Mouse (Mus musculus) left cerebral cortex, postnatal 36 days (tissue): Measurements from ENCODE around the gene Gm45062. TPM values are rescaled to one million over a fixed set of nuclear protein-coding genes. Genes with fewer than 3 reads are reported as not detected.
A peak's percentile ranks its signal among the peaks of the same experiment; 100 is the strongest.

Source experiments
- DNase-seq, 2 experiments: peaks; one replicate each; pipeline ENCODE4 v3.0.0; 2021 to 2022; ENCODE audit warnings: low spot score in 2 of 2, mixed read lengths in 1 of 2
- intact Hi-C: fragments of 180-260 bp; cut with DNase I; formaldehyde crosslinking; loops from one replicate; pipeline ENCODE4 v1.15.1; 2025
- total RNA-seq, 2 experiments: library from RNA; stranded (reverse); gene quantifications; 2 replicates each; pipeline ENCODE4 v1.2.3; 2021

The Gm45062 gene
- total RNA-seq, 2 experiments from 2014 or later, result 4.9 to 10.7 TPM

DNA sequence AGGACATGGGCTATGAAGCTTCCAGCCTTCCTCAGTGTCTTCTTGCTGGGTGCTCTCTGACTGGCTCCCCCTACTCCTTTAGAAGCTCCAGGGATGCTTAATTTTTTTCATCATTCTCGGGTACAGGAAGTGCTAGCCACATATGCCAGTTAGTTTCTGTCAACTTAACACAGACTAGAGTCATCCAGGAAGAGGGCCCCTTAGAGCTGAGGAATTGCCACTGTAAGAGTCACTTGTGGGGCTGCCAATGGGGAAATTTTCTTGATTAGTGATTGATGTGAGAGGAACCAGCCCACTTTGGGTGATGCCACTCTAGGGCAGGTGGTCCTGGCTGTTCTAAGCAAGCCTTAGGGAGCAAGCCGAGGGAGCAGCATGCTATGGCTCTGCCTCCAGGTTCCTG lies 380.3 kb downstream of the Gm45062 start:
- intact Hi-C loops, result no loop called here
- no peak for DNase-seq

DNA sequence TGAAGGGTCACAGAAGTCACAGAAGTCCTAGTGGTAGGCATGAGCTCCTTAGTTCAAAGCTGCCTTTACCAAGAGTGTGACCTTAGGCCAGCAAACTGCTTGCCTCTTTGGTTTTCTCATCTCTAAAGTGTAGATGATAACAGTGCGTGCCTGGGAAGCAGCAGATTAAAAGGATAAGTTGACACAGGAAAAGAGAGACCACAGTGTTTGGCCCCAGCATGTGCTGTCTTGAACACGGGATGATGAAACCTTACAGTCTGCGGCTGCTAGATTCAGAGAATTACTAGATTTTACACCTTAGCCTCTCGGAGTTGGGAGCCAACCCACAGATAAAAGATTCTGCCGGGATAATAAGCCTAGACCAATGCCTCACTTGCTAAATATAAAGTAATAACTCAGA lies 381.6 kb downstream of the Gm45062 start:
- no peak for DNase-seq
- intact Hi-C loops, result no loop called here

DNA sequence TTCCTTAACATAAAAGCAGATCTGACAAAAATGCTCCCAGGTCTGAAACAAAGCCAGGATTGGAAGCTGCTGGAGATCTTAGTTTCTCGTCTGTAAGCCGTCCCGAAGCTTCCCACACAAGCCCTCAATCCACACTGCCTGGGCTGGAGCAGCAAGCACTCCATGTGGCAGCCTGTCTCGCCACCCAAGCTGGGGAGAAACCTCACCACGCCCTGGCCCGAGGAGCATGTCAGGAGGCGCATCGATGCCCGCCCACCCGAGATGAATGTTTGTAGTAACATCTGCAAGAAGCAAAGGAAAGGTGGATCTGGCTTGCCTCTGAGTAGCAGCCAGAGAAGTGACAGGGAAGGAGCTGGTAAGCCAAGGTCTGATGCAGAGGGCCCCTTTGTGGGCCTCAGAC lies 385.5 kb downstream of the Gm45062 start:
- intact Hi-C loops, result no loop called here
- peak; percentile 59 to 70 for DNase-seq

DNA sequence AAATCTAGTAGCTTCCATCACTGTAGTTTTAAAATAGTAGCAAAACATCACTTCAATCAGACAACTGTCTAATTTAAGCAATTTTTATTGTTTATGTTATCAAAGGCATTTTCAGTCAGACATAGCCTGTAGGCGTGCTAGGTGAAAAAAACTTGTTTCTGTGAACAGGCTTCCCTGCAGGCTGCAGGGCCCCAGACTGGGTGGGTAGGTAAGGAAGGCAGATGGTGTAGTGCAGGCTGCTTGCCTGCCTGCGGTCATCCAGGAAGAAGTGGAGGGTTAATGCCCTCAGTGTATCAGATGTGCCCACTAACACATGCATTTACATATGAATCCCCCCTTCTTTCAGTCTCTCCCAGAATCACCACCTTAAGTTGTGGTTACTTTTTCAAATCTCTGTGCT lies 386.5 kb downstream of the Gm45062 start:
- no peak for DNase-seq
- intact Hi-C loops, result no loop called here

Other genes with a start within 250 kb of the Gm45062 start
- gene Col28a1, start 66.8 kb upstream of the Gm45062 start, total RNA-seq, result under 1 TPM; 0.66 to 0.72 TPM
- 10 to 100 TPM; 23.4 to 23.8 TPM for gene Mios, start 50.2 kb upstream of the Gm45062 start, total RNA-seq
- 10 to 100 TPM; 15.5 to 18.5 TPM for gene Rpa3, start 277 bp upstream of the Gm45062 start, total RNA-seq
- 10 to 100 TPM; 42.7 to 43.6 TPM for gene Umad1, start 162 bp upstream of the Gm45062 start, total RNA-seq